Mouse (Mus musculus) bone marrow macrophage, adult 2 months (primary cell): ENCODE data around the gene Grm1.

Experiments used
- CTCF ChIP-seq: IDR thresholded peaks from 2 replicates; pipeline ENCODE4 v1.5.1; 2012; ENCODE audit warnings: low read depth, mild to moderate bottlenecking, low read length, moderate library complexity
- POLR2A ChIP-seq: IDR thresholded peaks from 2 replicates; pipeline ENCODE4 v1.6.1; 2012; ENCODE audit warnings: mild to moderate bottlenecking, low read depth, low read length, borderline replicate concordance

DNA sequence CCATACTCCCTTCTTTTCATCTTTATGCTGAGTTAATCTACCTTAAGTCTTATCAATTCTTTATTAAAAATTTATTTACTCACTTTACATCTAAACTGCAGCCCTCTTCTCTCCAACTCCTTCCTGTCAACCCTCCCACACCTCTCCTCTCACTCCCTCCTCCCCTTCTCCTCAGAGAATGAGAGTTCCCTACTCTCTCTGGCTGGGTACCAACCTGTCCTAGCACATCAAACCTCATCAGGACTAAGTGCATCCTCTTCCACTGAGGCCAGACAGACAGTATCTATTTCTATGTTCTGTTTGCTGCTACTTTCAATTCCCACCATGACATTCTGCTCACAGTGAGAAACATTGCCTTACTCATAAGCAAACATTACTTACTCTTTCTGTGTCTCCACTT lies 426.2 kb downstream of the Grm1 start:
- TF ChIP-seq CTCF (no peak), POLR2A (no peak)
